Mouse (Mus musculus) olfactory bulb, adult 2 months (tissue): ENCODE measurements around the gene Unc13c.

ENCODE experiments used
- CTCF ChIP-seq: fragments of 200-500 bp; IDR thresholded peaks from 2 replicates; pipeline ENCODE4 v1.5.1; 2012; ENCODE audit warnings: low read depth, mild to moderate bottlenecking, low read length, moderate library complexity; ENCODE audit not compliant: insufficient read depth
- POLR2A ChIP-seq: fragments of 200-500 bp; IDR thresholded peaks from 2 replicates; pipeline ENCODE4 v1.6.1; 2012; ENCODE audit warnings: mild to moderate bottlenecking, low read depth, low read length, moderate library complexity; ENCODE audit not compliant: insufficient read depth

DNA sequence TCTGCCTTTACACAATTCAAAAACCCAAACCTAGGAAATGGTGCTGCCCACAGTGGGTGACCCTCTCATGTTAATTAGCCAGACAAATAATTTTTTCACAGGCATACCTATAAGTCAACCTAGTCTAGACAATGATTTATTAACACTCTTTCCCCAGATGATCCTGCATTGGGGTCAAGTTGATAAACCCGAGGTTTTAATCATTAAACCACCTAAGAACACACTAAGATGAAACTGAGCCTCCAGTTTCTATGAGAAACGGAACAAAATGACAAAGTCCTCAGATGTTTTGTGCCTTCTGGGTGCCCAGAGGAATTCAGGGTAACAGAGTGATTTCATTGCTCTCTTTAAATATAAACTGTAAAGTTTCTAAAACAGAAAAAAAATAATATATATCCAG is 18.5 kb upstream of the Unc13c start:
- TF ChIP-seq CTCF = no peak
- no peak for TF ChIP-seq POLR2A
